Mouse (Mus musculus): ENCODE measurements at regions not wholly inside any gene's neighbourhood (a gene's known extent, or its start where the extent isn't known, plus 50 kb on each side); places are given as distances from the start of the nearest gene placed in this dataset.

GRCm38 (mm10) chr14:105589751-105590150 lies 306.9 kb downstream of the Spry2 start:
- no peak for DNase-seq (ENCODE audit: low read depth, low spot score)
- H3K27ac ChIP-seq (ENCODE audit: control insufficient read depth, low read depth, low read length), result no peak overlapping the region
- no peaks in the 10 kb centered on the region for H3K9me3 ChIP-seq (replicated peaks; ENCODE audit: insufficient read depth, low read length)

GRCm38 (mm10) chr14:105589261-105589660 lies 307.4 kb downstream of the Spry2 start:
- Histone ChIP-seq H3K36me3 (ENCODE audit: control insufficient read depth in 1 of 2, insufficient read depth in 2 of 2, low read length in 2 of 2) (peaks cover 0 to 2% of the 10 kb centered on the region in 2 experiments; a peak in 1 of 4 replicates), H3K9me3 (replicated peaks; ENCODE audit: insufficient read depth, low read length) (no peaks in the 10 kb centered on the region), H3K4me3 (ENCODE audit: control insufficient read depth in 1 of 2, insufficient read depth in 1 of 2, low read depth in 2 of 2, low read length in 2 of 2) (no peak overlapping the region), H3K27me3 (ENCODE audit: control insufficient read depth in 1 of 2, insufficient read depth in 2 of 2, low read length in 2 of 2) (no peaks in the 10 kb centered on the region), H3K79me2 (ENCODE audit: control insufficient read depth, insufficient read depth, low read length, poor library complexity) (no peaks in the 10 kb centered on the region), H3K9ac (ENCODE audit: control insufficient read depth, low read depth, low read length, poor library complexity, severe bottlenecking) (no peak overlapping the region), H3K4me1 (ENCODE audit: control insufficient read depth in 1 of 2, insufficient read depth in 2 of 2, low read length in 2 of 2) (no peaks in the 10 kb centered on the region; a peak in 2 of 4 replicates), H3K27ac (ENCODE audit: control insufficient read depth, low read depth, low read length) (no peak overlapping the region)
- TF ChIP-seq NRF1 (IDR thresholded peaks at IDR 0.05; ENCODE audit: insufficient read depth, low read depth, low read length, poor library complexity, severe bottlenecking), result no peak
- no peak for TF ChIP-seq USF1 (IDR thresholded peaks at IDR 0.05; ENCODE audit: low read depth, low read length)
- TF ChIP-seq CHD1 (IDR thresholded peaks at IDR 0.05; ENCODE audit: low read depth, low read length), result no peak
- TF ChIP-seq RAD21 (IDR thresholded peaks at IDR 0.05; ENCODE audit: low read depth, low read length), result no peak
- no peak for TF ChIP-seq SIN3A (IDR thresholded peaks at IDR 0.05; ENCODE audit: low read length)
- no peak for TF ChIP-seq ZMIZ1 (IDR thresholded peaks at IDR 0.05; ENCODE audit: low read depth, low read length)
- no peak for TF ChIP-seq UBTF (IDR thresholded peaks at IDR 0.05; ENCODE audit: borderline replicate concordance, insufficient read depth, low read depth, low read length)
- no peak for TF ChIP-seq ZKSCAN1 (IDR thresholded peaks at IDR 0.05; ENCODE audit: low read depth, low read length)
- no peak for TF ChIP-seq POLR2A (IDR thresholded peaks at IDR 0.05; ENCODE audit: control insufficient read depth in 1 of 2, insufficient read depth in 1 of 2, low read depth in 1 of 2, low read length in 2 of 2, poor library complexity in 1 of 2)
- TF ChIP-seq ZC3H11A (IDR thresholded peaks at IDR 0.05; ENCODE audit: low read depth, low read length), result no peak
- no peak for TF ChIP-seq EP300 (IDR thresholded peaks at IDR 0.05; ENCODE audit: low read depth in 1 of 2, low read length in 2 of 2)
- no peak for TF ChIP-seq GATA1 (IDR thresholded peaks at IDR 0.05; ENCODE audit: low read depth, low read length)
- TF ChIP-seq POLR2AphosphoS5 (IDR thresholded peaks at IDR 0.05; ENCODE audit: borderline replicate concordance, low read depth, low read length), result no peak
- TF ChIP-seq ELF1 (IDR thresholded peaks at IDR 0.05; ENCODE audit: low read depth, low read length), result no peak
- no peak for TF ChIP-seq MXI1 (IDR thresholded peaks at IDR 0.05; ENCODE audit: low read depth, low read length)
- DNase-seq (ENCODE audit: low read depth, low spot score), result no peak

More at GRCm38 (mm10) chr14:105589751-105590150, 306.9 kb downstream of the Spry2 start:
- no peaks in the 10 kb centered on the region for H3K79me2 ChIP-seq (ENCODE audit: control insufficient read depth, insufficient read depth, low read length, poor library complexity)
- TF ChIP-seq TAL1 (IDR thresholded peaks at IDR 0.05; ENCODE audit: low read length), result no peak
- TF ChIP-seq ELF1 (IDR thresholded peaks at IDR 0.05; ENCODE audit: low read depth, low read length), result no peak
- no peak for TF ChIP-seq UBTF (IDR thresholded peaks at IDR 0.05; ENCODE audit: borderline replicate concordance, insufficient read depth, low read depth, low read length)
- TF ChIP-seq POLR2A (IDR thresholded peaks at IDR 0.05; ENCODE audit: control insufficient read depth in 1 of 2, insufficient read depth in 1 of 2, low read depth in 1 of 2, low read length in 2 of 2, poor library complexity in 1 of 2), result no peak
- TF ChIP-seq NELFE (IDR thresholded peaks at IDR 0.05; ENCODE audit: low read depth, low read length), result no peak
- TF ChIP-seq MEF2A (IDR thresholded peaks at IDR 0.05; ENCODE audit: extremely low read depth, insufficient replicate concordance, low read depth, low read length, poor library complexity, severe bottlenecking), result no peak
- no peak for TF ChIP-seq GATA1 (IDR thresholded peaks at IDR 0.05; ENCODE audit: low read depth, low read length)
- no peak for TF ChIP-seq NRF1 (IDR thresholded peaks at IDR 0.05; ENCODE audit: insufficient read depth, low read depth, low read length, poor library complexity, severe bottlenecking)
- TF ChIP-seq EP300 (IDR thresholded peaks at IDR 0.05; ENCODE audit: low read depth in 1 of 2, low read length in 2 of 2), result no peak
- TF ChIP-seq ZMIZ1 (IDR thresholded peaks at IDR 0.05; ENCODE audit: low read depth, low read length), result no peak
- TF ChIP-seq ZNF384 (IDR thresholded peaks at IDR 0.05; ENCODE audit: low read depth, low read length), result no peak
- no peak for TF ChIP-seq MXI1 (IDR thresholded peaks at IDR 0.05; ENCODE audit: low read depth, low read length)
- TF ChIP-seq E2F4 (IDR thresholded peaks at IDR 0.05; ENCODE audit: borderline replicate concordance, low read depth, low read length), result no peak
- no peak for TF ChIP-seq CTCF (IDR thresholded peaks at IDR 0.05 in 2 of 3, conservative IDR thresholded peaks at IDR 0.05 in 1 of 3; ENCODE audit: control insufficient read depth in 1 of 3, insufficient read depth in 1 of 3, low read depth in 2 of 3, low read length in 3 of 3, poor library complexity in 1 of 3, severe bottlenecking in 1 of 3)
- TF ChIP-seq MAX (IDR thresholded peaks at IDR 0.05; ENCODE audit: low read length), result no peak
- TF ChIP-seq KAT2A (conservative IDR thresholded peaks at IDR 0.05; ENCODE audit: low read depth, low read length), result no peak
- no peaks in the 10 kb centered on the region; a peak in 2 of 4 replicates for H3K4me1 ChIP-seq (ENCODE audit: control insufficient read depth in 1 of 2, insufficient read depth in 2 of 2, low read length in 2 of 2)
- no peaks in the 10 kb centered on the region for H3K27me3 ChIP-seq (ENCODE audit: control insufficient read depth in 1 of 2, insufficient read depth in 2 of 2, low read length in 2 of 2)
- H3K9ac ChIP-seq (ENCODE audit: control insufficient read depth, low read depth, low read length, poor library complexity, severe bottlenecking), result no peak overlapping the region
- peaks cover 0 to under 1% of the 10 kb centered on the region in 2 experiments; a peak in 1 of 4 replicates for H3K36me3 ChIP-seq (ENCODE audit: control insufficient read depth in 1 of 2, insufficient read depth in 2 of 2, low read length in 2 of 2)
- no peak overlapping the region for H3K4me3 ChIP-seq (ENCODE audit: control insufficient read depth in 1 of 2, insufficient read depth in 1 of 2, low read depth in 2 of 2, low read length in 2 of 2)
